Comparison of ENCODE assay signal across 23 mouse cellular contexts in genomic region chr17:27528767-27529166, GRCm38 (mm10). TPM values are rescaled to one million over a fixed set of nuclear protein-coding genes. Genes with fewer than 3 reads are reported as not detected.
DNase-seq lines count a peak whose midpoint lies in the region; ATAC-seq and TF ChIP-seq lines count a peak whose summit lies in the region.
"Had no signal": no experiment of that assay in that cellular context is flagged by ENCODE, and none has a peak within 500 bp of the region (broad histone marks: within the 10 kb centered on the region; RNA-seq: fewer than 3 reads in every experiment).

No protein-coding gene starts in this region.

- H3K27me3 ChIP-seq in midbrain, embryonic 10.5 days (ENCODE audit: low read depth, poor library complexity, severe bottlenecking), result no peaks in the 10 kb centered on the region
- no peaks in the 10 kb centered on the region for H3K27me3 ChIP-seq in midbrain, embryonic 14.5 days (ENCODE audit: control insufficient read depth, insufficient read depth, low read length)
- no peaks in the 10 kb centered on the region for H3K27me3 ChIP-seq in stomach, postnatal 0 days (ENCODE audit: control insufficient read depth, insufficient read depth, low read length)
- no peaks in the 10 kb centered on the region for H3K27me3 ChIP-seq in hindbrain, embryonic 11.5 days (ENCODE audit: control insufficient read depth, insufficient read depth, low read length)
- H3K27me3 ChIP-seq: embryonic facial prominence, embryonic 13.5 days; hindbrain, embryonic 13.5 days; Patski had no signal

- no peaks in the 10 kb centered on the region for H3K36me3 ChIP-seq in midbrain, embryonic 10.5 days
- no peaks in the 10 kb centered on the region for H3K36me3 ChIP-seq in midbrain, embryonic 14.5 days (ENCODE audit: control insufficient read depth, insufficient read depth, low read length)
- no peaks in the 10 kb centered on the region for H3K36me3 ChIP-seq in stomach, postnatal 0 days (ENCODE audit: control insufficient read depth, insufficient read depth, low read length)
- no peaks in the 10 kb centered on the region for H3K36me3 ChIP-seq in hindbrain, embryonic 11.5 days (ENCODE audit: control insufficient read depth, insufficient read depth, low read length)
- H3K36me3 ChIP-seq: embryonic facial prominence, embryonic 13.5 days; heart, embryonic 10.5 days; hindbrain, embryonic 13.5 days had no signal

- DNase-seq in cerebellum, adult 18-20 months, result no peak
- DNase-seq in midbrain, embryonic 10.5 days (ENCODE audit: low spot score), result no peak
- no peak for DNase-seq in midbrain, embryonic 14.5 days
- no peak for DNase-seq in stomach, postnatal 0 days (ENCODE audit: low spot score)
- DNase-seq in hindbrain, embryonic 11.5 days (ENCODE audit: low spot score), result no peak
- no peak for DNase-seq in frontal cortex, postnatal 10 days (ENCODE audit: low spot score in 2 of 2)
- DNase-seq: cerebellum, adult 8-10 months; cerebellum, postnatal 14 days; gastrocnemius, postnatal 10 days; heart, adult 18-20 months; heart, postnatal 10 days; heart, postnatal 4 days; kidney, adult 11 months had no signal

- H3K4me2 ChIP-seq in midbrain, embryonic 14.5 days (ENCODE audit: low read length), result no peak overlapping the region
- H3K4me2 ChIP-seq in stomach, postnatal 0 days (replicated peaks; ENCODE audit: low read depth), result no peak overlapping the region
- H3K4me2 ChIP-seq in hindbrain, embryonic 11.5 days (replicated peaks; ENCODE audit: low read depth, low read length), result no peak overlapping the region
- H3K4me2 ChIP-seq: embryonic facial prominence, embryonic 13.5 days; forebrain, embryonic 13.5 days; hindbrain, embryonic 13.5 days had no signal

- H3K9me3 ChIP-seq in midbrain, embryonic 10.5 days (replicated peaks), result no peaks in the 10 kb centered on the region
- H3K9me3 ChIP-seq in midbrain, embryonic 14.5 days (ENCODE audit: control insufficient read depth, low read length), result no peaks in the 10 kb centered on the region
- no peaks in the 10 kb centered on the region for H3K9me3 ChIP-seq in stomach, postnatal 0 days (ENCODE audit: control insufficient read depth, low read length)
- H3K9me3 ChIP-seq in hindbrain, embryonic 11.5 days (ENCODE audit: control insufficient read depth, low read length), result no peaks in the 10 kb centered on the region
- H3K9me3 ChIP-seq: embryonic facial prominence, embryonic 13.5 days; forebrain, embryonic 13.5 days; hindbrain, embryonic 13.5 days had no signal

- TF ChIP-seq EP300 in stomach, postnatal 0 days (optimal IDR thresholded peaks at IDR 0.05), result no peak

- H3K4me3 ChIP-seq in midbrain, embryonic 10.5 days, result no peak overlapping the region
- no peak overlapping the region for H3K4me3 ChIP-seq in midbrain, embryonic 14.5 days (replicated peaks; ENCODE audit: low read depth, low read length)
- no peak overlapping the region for H3K4me3 ChIP-seq in brown adipose tissue, adult 24 weeks (ENCODE audit: insufficient read depth, low read depth, low read length)
- no peak overlapping the region for H3K4me3 ChIP-seq in stomach, postnatal 0 days (ENCODE audit: low read depth, low read length)
- H3K4me3 ChIP-seq in hindbrain, embryonic 11.5 days (ENCODE audit: low read depth, low read length), result no peak overlapping the region
- H3K4me3 ChIP-seq: embryonic facial prominence, embryonic 13.5 days; forebrain, embryonic 13.5 days; heart, embryonic 10.5 days; hindbrain, embryonic 13.5 days had no signal

- peak overlapping the region; percentile 10; the same call in 1 of the 2 replicates for H3K27ac ChIP-seq in midbrain, embryonic 10.5 days (replicated peaks)
- H3K27ac ChIP-seq in midbrain, embryonic 14.5 days (replicated peaks; ENCODE audit: low read depth, low read length), result no peak overlapping the region
- peak overlapping the region; percentile 35; the same call in 1 of the 2 replicates for H3K27ac ChIP-seq in brown adipose tissue, adult 24 weeks (replicated peaks; ENCODE audit: low read depth, low read length)
- H3K27ac ChIP-seq in stomach, postnatal 0 days (replicated peaks), result no peak overlapping the region
- no peak overlapping the region for H3K27ac ChIP-seq in hindbrain, embryonic 11.5 days (ENCODE audit: low read depth, low read length)
- H3K27ac ChIP-seq: embryonic facial prominence, embryonic 13.5 days; forebrain, embryonic 13.5 days; heart, embryonic 10.5 days; hindbrain, embryonic 13.5 days; hindbrain, postnatal 0 days had no signal

- peak; percentile 31; the same call in 1 of the 2 replicates for ATAC-seq in cerebellum, adult (ENCODE audit: insufficient number of reproducible peaks, low FRiP score, low TSS enrichment)
- ATAC-seq in midbrain, embryonic 14.5 days (ENCODE audit: low FRiP score, low TSS enrichment), result no peak
- ATAC-seq in stomach, postnatal 0 days (ENCODE audit: low FRiP score, low TSS enrichment), result peak; percentile 18; the same call in 1 of the 2 replicates
- no peak for ATAC-seq in hindbrain, embryonic 11.5 days (ENCODE audit: low FRiP score)
- ATAC-seq: activated CD4-positive, CD25-positive, alpha-beta regulatory T cell, adult 4 months; forebrain, embryonic 13.5 days; Patski had no signal

- peaks cover 12% of the 10 kb centered on the region for H3K4me1 ChIP-seq in midbrain, embryonic 10.5 days
- H3K4me1 ChIP-seq in midbrain, embryonic 14.5 days (ENCODE audit: control insufficient read depth, insufficient read depth, low read length), result no peaks in the 10 kb centered on the region
- H3K4me1 ChIP-seq in brown adipose tissue, adult 24 weeks (ENCODE audit: control insufficient read depth, insufficient read depth, insufficient read length, low read length), result peaks cover 3% of the 10 kb centered on the region
- H3K4me1 ChIP-seq in stomach, postnatal 0 days (replicated peaks; ENCODE audit: control insufficient read depth, insufficient read depth), result no peaks in the 10 kb centered on the region
- no peaks in the 10 kb centered on the region for H3K4me1 ChIP-seq in hindbrain, embryonic 11.5 days (replicated peaks; ENCODE audit: control insufficient read depth, insufficient read depth, low read length)
- H3K4me1 ChIP-seq: embryonic facial prominence, embryonic 13.5 days; forebrain, embryonic 13.5 days; heart, embryonic 10.5 days; hindbrain, embryonic 13.5 days had no signal

- no peak for TF ChIP-seq CTCF in stomach, postnatal 0 days (IDR thresholded peaks at IDR 0.05; ENCODE audit: low read depth)

- no peak overlapping the region for H3K9ac ChIP-seq in midbrain, embryonic 14.5 days (replicated peaks; ENCODE audit: low read length)
- no peak overlapping the region for H3K9ac ChIP-seq in stomach, postnatal 0 days (ENCODE audit: low read length)
- no peak overlapping the region for H3K9ac ChIP-seq in hindbrain, embryonic 11.5 days (ENCODE audit: low read depth, low read length)
- H3K9ac ChIP-seq: embryonic facial prominence, embryonic 13.5 days; forebrain, embryonic 13.5 days; hindbrain, embryonic 13.5 days had no signal

- WGBS in midbrain, embryonic 10.5 days, result 61% methylated on average over 5 of the region's 5 CpGs
- 77% methylated on average over 5 of the region's 5 CpGs for whole genome bisulfite sequencing in midbrain, embryonic 14.5 days
- WGBS in stomach, postnatal 0 days, result 66% methylated on average over 5 of the region's 5 CpGs
- 62% methylated on average over 5 of the region's 5 CpGs for WGBS in hindbrain, embryonic 11.5 days

RNA-seq across cellular contexts. Expression of gene Grm4, which starts 7.6 kb away (rescaled TPM):
- 2.8 and 3.5 TPM in 2 replicates for polyA plus RNA-seq in midbrain, embryonic 10.5 days (2016; fragmentation: Nextera tagmentation; extraction: Ambion mirVana)
- 9.8 and 10.1 TPM in 2 replicates for polyA plus RNA-seq in midbrain, embryonic 14.5 days (2014; fragmentation: Nextera tagmentation; extraction: Ambion mirVana)
- not detected in 2 replicates for polyA plus RNA-seq in brown adipose tissue, adult 24 weeks (2012; ENCODE audit: insufficient read depth, insufficient read length, missing spikeins)
- polyA plus RNA-seq in stomach, postnatal 0 days (2015; fragmentation: Nextera tagmentation; extraction: Ambion mirVana), result 0.16 TPM in 2 replicates
- polyA plus RNA-seq in hindbrain, embryonic 11.5 days (2014; fragmentation: Nextera tagmentation; extraction: Ambion mirVana), result 2.5 and 3.6 TPM in 2 replicates
- polyA plus RNA-seq: heart, embryonic 14.5 days had no signal

RNA-seq across cellular contexts. Expression of gene Hmga1, which starts 27.5 kb away (rescaled TPM):
- polyA plus RNA-seq in midbrain, embryonic 10.5 days (2016; fragmentation: Nextera tagmentation; extraction: Ambion mirVana), result 620 and 831 TPM in 2 replicates
- 134 and 143 TPM in 2 replicates for polyA plus RNA-seq in midbrain, embryonic 14.5 days (2014; fragmentation: Nextera tagmentation; extraction: Ambion mirVana)
- polyA plus RNA-seq in brown adipose tissue, adult 24 weeks (2012; ENCODE audit: insufficient read depth, insufficient read length, missing spikeins), result 10.2 TPM in 1 of 2 replicates, not detected in the other
- 71.1 and 78.4 TPM in 2 replicates for polyA plus RNA-seq in stomach, postnatal 0 days (2015; fragmentation: Nextera tagmentation; extraction: Ambion mirVana)
- polyA plus RNA-seq in hindbrain, embryonic 11.5 days (2014; fragmentation: Nextera tagmentation; extraction: Ambion mirVana), result 305 and 319 TPM in 2 replicates

RNA-seq across cellular contexts. Expression of gene AI413582, which starts 36.8 kb away (rescaled TPM):
- polyA plus RNA-seq in midbrain, embryonic 10.5 days (2016; fragmentation: Nextera tagmentation; extraction: Ambion mirVana), result 16.4 and 19.2 TPM in 2 replicates
- polyA plus RNA-seq in midbrain, embryonic 14.5 days (2014; fragmentation: Nextera tagmentation; extraction: Ambion mirVana), result 51.9 and 74.5 TPM in 2 replicates
- 11.1 and 15.6 TPM in 2 replicates for polyA plus RNA-seq in brown adipose tissue, adult 24 weeks (2012; ENCODE audit: insufficient read depth, insufficient read length, missing spikeins)
- polyA plus RNA-seq in stomach, postnatal 0 days (2015; fragmentation: Nextera tagmentation; extraction: Ambion mirVana), result 37.1 and 37.7 TPM in 2 replicates
- 17.1 and 19.0 TPM in 2 replicates for polyA plus RNA-seq in hindbrain, embryonic 11.5 days (2014; fragmentation: Nextera tagmentation; extraction: Ambion mirVana)

Comparison
In these comparisons a context has a peak if more than half of its experiments do, and no peak if none do; other contexts are left out.
1. H3K27ac ChIP-seq: peak in midbrain, embryonic 10.5 days (single experiment) and brown adipose tissue, adult 24 weeks (single experiment); none in midbrain, embryonic 14.5 days (single experiment), stomach, postnatal 0 days (single experiment) and hindbrain, embryonic 11.5 days (single experiment).
2. ATAC-seq: peak in cerebellum, adult (single experiment) and stomach, postnatal 0 days (single experiment); none in midbrain, embryonic 14.5 days (single experiment) and hindbrain, embryonic 11.5 days (single experiment).